Mouse (Mus musculus): ENCODE results near the gene Pik3c2a.
A peak's percentile ranks its signal among the peaks of the same experiment; 100 is the strongest.

Pik3c2a gene

DNA sequence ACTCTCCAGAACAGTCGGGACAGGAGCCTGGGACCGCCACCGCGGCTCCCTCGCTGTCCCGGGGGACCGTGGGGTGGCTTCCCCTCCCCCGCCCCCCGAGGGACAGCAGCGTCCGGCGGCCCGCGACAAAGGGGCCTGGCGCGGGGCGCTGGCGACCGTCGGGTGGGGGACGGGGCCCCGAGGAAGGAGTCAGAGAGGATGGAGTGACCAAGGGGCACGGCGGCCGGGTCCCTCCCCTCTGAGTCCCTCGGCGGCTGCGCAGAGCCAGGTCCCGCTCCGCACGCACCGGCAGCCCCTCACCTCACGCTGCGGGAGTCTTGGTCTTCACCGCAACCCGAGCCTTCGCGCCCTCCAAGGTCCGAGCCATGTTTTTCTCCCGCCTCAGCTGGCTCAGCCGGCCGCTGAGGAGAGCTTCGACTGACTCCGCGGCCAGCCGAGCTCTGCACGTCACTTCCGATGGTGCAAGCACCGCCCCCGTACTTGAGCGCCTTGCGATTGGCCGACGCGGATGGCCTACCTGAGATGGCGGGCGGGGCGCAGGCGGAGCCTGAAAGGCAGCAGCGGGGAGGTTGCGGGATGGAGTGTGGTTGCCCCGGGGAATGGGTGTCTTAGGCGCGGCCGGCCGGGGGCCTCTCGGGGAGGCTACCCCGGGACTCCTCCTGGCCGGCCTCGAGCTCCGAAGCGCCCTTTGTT is at the start of gene Pik3c2a:
Gene Pik3c2a (minus strand): TSS at position 446 of the 693 bp plus-strand sequence.
- DNase-seq (ENCODE audit: low spot score in 2 of 2): peak; percentile 70 to 81

GRCm38 (mm10) chr7:116491113-116491512 is 47.9 kb upstream of the Pik3c2a start:
- DNase-seq (ENCODE audit: low spot score in 2 of 2): no peak

DNA sequence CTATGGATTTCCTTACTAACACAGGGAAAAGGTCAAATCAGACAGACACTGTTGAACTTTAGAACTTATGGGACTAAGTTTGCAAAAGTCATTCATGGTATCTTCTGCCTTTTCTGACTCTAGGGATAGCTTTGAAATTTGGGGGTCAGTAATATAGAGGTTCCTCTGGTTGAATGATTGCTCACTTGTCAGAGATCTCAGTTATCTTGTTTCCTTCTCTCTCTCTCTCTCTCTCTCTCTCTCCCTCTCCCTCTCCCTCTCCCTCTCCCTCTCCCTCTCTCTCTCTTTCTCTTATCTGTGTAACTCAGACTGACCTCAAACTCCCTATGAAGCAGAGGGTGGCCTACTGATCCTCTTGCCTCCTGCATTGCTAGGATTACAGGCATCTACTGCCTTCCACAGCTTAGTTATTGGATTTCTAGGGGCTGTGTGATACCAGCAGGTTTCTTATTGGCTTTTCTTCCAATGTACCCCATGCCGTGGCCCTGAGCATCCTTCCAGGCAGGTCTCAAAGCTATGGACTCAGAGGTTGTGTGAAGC is 41.9 kb upstream of the Pik3c2a start:
- no peak for DNase-seq (ENCODE audit: low spot score in 2 of 2)

DNA sequence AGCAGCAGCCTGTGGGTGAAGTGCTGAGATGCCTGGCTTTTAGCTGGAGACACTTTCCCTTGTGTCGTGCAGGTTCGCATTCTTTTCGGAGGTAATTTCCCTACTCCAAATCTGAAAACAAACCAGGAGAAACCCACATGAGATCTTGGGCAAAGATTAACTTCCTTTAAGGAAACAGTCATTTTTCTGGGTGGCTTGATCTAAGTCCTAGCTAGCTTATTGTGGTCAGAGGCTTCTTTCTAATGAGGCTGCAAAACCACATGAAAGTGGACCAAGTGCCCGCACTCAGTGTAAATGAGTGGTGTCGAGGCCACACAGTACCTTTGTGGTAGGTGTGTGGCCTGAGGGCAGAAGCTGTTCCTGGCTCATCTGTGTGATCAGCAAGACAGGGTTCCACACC is 41.0 kb upstream of the Pik3c2a start:
- no peak for DNase-seq (ENCODE audit: low spot score in 2 of 2)

DNA sequence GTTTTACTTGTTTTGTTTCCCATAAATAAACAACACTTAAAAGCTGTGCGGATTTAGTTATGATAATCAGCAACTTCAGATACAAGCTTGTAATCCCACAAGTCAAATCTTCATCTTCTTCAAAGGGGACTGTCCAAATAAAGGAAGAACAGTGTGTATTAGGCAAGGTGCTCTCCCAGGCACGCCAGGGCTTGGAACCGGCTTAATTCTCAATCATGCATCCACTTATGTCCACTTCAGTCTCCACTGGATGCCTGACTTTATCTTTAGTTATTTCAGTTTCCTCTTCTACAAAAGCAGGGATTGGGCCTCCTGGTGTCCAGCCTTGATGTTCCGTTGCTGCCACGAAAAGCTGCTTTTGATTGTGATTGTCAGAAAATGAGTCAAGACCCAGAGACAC is 40.5 kb upstream of the Pik3c2a start:
- no peak for DNase-seq (ENCODE audit: low spot score in 2 of 2)

GRCm38 (mm10) chr7:116483106-116483505 is 39.9 kb upstream of the Pik3c2a start:
- no peak for DNase-seq (ENCODE audit: low spot score in 2 of 2)

DNA sequence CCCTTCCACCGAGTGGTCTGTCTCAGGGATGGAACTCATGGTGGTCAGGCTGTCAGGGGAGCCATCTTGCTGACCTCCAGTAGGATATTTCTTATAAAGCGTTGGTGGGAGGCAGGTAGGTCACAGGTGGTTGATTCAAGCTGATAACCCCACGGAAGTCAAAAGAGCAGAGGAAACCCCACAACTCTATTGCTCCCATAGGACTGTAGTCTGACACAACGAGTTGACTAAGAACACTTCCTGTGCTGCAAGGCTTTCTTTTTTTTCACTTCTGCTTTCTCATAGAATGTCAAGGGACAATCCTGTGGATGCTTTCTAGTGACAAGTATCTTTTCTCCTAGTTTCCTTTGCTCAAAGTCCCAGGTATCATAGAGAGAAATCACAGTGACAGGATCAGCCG is 33.0 kb upstream of the Pik3c2a start:
- DNase-seq (ENCODE audit: low spot score in 2 of 2): no peak

DNA sequence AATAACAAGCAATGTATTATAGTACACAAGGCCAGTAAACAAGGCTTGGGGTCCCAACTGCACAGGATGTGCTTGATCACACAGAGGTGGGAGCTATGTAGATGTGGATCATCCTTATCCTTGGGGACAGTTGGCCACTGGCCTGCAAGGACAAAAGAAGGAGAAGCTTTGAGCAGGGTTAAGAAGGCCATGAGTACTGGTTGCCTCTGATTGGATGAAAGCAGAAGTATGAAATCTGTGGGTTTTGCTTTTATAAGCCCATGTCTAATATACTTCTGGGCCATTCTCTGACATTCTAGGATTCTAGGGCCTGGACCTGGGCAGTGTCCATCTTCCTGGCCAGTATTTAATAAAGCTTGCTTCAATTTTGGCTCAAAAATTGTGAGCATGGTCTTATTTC is 32.6 kb upstream of the Pik3c2a start:
- no peak for DNase-seq (ENCODE audit: low spot score in 2 of 2)

DNA sequence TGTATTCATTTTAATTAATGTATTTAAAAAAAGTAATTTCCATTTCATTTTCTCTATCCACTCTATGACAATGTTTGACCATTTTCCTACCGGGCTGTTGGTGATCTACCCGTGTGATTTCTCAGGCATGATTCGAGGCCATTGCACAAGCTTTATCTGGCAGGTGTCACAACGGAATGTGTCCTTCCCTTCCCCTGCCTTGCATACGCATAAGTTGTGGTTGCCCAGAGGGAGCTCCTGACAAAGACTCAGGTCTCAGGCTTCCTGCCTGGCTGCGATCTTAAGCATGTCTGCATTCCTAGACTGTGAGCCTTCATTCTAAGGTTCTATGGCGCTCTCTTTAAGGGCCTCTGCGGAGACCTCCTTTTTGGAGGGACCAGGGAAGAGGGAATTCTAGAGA is 18.9 kb upstream of the Pik3c2a start:
- no peak for DNase-seq (ENCODE audit: low spot score in 2 of 2)

DNA sequence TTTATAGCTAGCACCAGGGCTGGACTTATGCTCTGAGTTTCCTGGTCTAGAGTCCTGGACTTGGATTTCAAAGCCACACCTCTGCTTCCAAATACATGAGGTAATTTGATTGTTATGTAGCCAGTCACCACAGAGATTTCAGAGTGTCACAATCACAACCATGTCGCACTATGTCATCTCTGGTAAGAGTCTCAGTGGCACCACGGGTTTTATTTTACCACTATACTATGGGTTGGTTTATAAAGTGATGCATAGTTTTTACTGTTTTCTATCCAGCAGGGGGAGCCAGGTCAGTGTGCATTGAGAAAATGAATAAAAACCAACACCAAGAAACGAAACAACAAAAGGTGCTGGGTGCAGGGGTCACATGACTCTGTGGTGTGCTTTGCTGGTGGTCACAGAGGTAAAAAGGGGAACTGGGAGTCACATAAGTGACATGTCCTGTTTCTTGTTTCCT is 15.8 kb upstream of the Pik3c2a start:
- DNase-seq (ENCODE audit: low spot score in 2 of 2): peak in 1 of 2 experiments; percentile 24

DNA sequence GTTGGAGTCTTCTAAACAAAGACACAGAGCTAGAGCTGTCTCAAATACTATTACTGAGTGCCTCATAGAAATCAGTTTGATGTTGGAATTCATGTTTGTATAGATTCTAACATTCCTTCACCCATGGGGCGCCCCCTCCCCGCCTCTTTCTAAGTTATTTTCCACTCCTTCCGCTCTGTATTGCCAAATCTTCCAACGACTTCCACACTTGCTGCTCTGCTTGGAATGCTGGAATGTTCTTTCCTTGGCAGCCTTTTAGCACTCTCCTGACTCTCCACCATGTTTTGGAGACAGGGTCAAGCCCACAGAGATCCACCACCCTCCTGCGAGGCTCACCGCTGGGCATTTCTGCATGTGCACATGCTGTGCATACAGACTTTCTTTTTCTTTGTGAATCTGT is 14.1 kb upstream of the Pik3c2a start:
- DNase-seq (ENCODE audit: low spot score in 2 of 2): no peak

DNA sequence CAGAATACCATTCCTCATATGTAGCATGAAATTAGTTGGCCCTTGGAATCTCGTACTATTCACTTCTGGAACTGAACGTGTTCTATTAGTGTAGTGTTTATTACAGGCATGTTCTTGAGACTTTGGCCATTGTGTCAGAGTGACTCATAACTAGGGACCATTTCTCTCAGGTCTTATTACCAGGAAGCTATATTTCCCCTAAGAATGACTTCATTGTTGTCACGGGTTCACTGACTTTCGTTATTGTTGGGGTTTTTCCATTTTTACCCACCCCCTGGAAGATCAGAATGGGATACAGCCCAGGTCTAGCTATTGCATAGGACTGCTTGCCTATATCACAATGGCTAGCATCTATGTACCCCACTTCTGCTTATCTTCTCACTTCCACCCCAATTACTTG is 13.7 kb upstream of the Pik3c2a start:
- no peak for DNase-seq (ENCODE audit: low spot score in 2 of 2)

DNA sequence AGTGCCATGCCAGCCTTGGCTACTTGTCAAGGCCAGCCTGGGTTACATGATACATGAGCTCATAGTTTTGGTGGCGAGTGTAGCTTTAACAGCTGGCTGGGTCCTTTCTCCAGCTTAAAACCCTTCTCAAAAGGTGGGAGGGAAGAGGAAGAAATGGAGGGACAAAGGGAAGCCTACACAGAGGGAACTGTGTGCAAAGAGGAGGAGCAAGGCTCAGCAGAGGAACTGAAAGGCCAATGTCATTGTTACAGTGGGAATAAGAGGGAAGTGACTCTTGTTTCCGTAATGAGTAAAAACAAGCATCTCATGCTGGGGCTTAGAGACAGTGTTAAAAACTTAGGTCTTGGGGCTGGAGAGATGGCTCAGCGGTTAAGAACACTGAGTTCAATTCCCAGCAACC is 3.4 kb upstream of the Pik3c2a start:
- no peak for DNase-seq (ENCODE audit: low spot score in 2 of 2)

DNA sequence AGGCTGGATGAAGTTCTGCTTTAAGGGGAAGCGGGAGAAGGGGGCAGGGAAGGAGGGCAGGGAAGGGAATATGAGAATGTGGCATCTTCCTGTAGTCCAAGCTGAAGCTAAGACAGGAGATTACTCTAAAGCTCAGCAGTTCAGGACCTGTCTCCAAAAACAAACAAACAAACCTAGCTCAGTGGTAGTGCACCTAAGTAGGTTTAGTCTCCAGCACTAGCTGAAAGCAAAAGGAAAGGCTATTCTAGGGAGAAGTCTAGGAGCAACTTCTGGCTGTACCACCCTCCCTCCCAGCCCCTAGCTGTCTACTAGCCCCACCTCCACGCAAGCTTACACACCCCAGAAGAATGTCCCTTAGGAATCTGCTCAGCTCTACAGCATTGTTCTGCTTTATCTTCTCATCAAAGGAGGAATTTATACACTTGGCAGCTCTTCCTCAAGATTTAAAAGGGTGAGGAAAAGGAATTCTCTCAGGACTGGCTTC is 1.1 kb upstream of the Pik3c2a start:
- no peak for DNase-seq (ENCODE audit: low spot score in 2 of 2)

DNA sequence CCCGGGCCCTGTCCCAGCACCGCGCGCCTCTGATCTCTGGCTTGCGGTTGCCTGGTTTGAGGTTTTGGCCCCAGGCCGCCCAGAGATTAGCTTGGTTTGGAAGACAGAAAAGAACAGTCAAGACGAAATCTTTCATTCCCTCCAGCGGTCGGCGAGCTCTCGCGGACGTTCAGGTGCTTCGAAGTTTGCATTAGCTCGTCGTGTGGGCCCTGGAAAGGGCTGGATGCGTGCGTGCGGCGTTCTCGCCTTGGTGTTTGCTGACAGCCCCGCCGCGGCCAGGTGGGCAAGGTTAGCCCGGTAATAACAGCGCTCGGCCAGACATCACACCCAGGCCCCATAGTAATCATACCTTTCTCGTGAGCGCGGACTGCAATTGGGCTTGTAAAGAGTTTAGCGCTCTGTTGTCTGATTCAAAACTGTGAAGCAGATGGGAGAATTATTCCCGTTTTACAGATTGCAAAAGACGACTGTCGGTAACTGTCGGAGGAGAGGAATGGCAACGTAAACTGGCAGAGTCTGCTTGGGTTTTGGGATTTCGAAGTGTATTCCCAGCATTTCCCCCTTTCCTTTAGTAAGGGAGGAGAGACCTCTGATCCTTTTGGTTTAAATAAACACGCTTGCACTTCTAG is 562 bp upstream of the Pik3c2a start:
- DNase-seq (ENCODE audit: low spot score in 2 of 2): peak in 1 of 2 experiments; percentile 1

- DNase-seq (ENCODE audit: low spot score in 2 of 2): no peak
These were observed 1.0 kb downstream of the Pik3c2a start for GRCm38 (mm10) chr7:116442226-116442625.

DNA sequence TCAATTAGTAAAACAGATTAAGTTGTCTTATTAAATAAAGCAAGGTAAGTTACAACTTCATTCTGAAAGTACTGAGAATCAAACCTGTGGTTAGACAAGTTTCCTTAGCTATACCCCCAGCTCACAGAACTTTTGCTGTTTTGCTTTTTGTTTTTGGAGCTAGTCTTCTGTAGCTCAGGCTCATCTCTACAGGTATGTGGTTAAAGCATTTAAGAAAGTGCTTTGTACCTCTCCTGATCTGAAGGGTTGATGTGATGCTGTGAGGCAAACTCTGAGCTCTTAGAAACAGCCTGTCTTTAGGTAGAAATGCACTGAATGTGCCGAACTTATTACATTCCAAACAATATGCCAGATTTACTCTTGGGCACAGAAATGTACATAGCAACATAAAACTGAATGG is 1.9 kb downstream of the Pik3c2a start:
- DNase-seq (ENCODE audit: low spot score in 2 of 2): no peak

DNA sequence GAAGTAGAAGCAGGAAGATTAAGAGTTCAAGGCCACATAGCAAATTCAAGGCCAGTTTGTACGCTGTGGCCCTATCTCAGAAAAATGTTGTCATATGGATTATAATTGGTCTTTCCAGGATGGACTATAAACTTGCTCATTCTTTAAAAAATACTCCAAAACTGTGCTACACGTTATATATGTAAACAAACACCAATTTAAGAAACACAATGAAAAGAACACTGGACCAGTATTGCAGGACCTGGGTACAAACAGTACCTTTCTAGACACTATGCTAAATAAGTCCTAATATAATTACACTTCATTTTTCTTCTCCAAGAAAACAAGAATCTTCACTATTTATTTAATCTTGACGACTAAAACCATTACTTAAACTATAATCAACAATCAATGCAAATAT is 11.6 kb downstream of the Pik3c2a start:
- no peak for DNase-seq (ENCODE audit: low spot score in 2 of 2)

- no peak for DNase-seq (ENCODE audit: low spot score in 2 of 2)
These were observed 12.3 kb downstream of the Pik3c2a start for GRCm38 (mm10) chr7:116430926-116431325.

- DNase-seq (ENCODE audit: low spot score in 2 of 2): no peak
These were observed 16.0 kb downstream of the Pik3c2a start for GRCm38 (mm10) chr7:116427206-116427605.

- DNase-seq (ENCODE audit: low spot score in 2 of 2): no peak
These were observed 17.5 kb downstream of the Pik3c2a start for GRCm38 (mm10) chr7:116425771-116426170.

DNA sequence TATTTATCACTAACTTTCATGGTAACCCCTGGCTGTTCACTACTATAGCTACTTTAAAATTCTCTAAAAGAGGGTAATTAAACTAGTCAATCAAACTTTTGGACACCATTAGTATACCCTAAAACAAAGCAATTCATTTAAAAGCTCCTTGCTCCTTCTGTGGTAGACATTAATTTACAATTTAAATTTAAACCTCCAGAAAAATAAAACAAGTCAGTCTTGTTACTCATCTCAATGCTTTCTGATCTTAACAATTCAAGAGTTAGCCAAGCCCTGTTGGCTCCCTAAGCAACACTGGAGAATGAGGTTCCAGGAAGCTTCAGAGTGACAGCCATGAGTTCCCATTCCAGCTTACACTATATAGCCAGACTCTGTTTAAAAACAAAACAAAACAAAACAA is 22.2 kb downstream of the Pik3c2a start:
- DNase-seq (ENCODE audit: low spot score in 2 of 2): no peak

DNA sequence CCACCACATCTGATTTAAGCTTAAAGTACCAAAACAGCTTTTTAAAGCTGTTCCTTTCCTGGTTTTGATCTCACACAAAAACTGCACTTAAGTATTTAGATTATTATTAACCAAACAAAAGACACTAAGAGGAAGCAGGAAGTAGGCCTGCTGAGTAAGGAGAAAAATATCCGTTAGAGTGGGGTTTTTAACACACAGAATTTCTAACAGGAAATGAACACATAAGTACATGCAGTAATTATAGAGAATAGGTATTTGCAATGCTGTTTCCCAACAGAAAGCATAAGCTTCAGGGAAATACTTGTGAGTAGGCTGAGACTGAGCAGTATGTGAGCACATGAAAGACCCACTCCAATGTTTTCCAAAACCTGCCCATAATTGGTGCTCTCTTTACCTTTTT is 33.8 kb downstream of the Pik3c2a start:
- DNase-seq (ENCODE audit: low spot score in 2 of 2): no peak

Data from spleen, postnatal 14 days (tissue).